Mouse (Mus musculus): Measurements from ENCODE around the gene Gm10842.

- TF ChIP-seq POLR2A (IDR thresholded peaks at IDR 0.05; ENCODE audit: low read depth, low read length): no peak
- no peak for TF ChIP-seq CTCF (IDR thresholded peaks at IDR 0.05; ENCODE audit: extremely low read depth, insufficient read length, insufficient replicate concordance, low read depth, low read length)
Measured at GRCm38 (mm10) chr11:105141115-105141514, 5.6 kb upstream of the Gm10842 start.

All from small intestine, adult 2 months (tissue).